Mouse (Mus musculus) stomach, postnatal 0 days (tissue): ENCODE measurements at regions not wholly inside any gene's neighbourhood (a gene's known extent, or its start where the extent isn't known, plus 50 kb on each side); places are given as distances from the start of the nearest gene placed in this dataset.

Experiments used
- ATAC-seq: fragments of 200-750 bp; cut with Nextera tagmentation; 2 replicates; pipeline ENCODE4 v1.8.0; 2017; ENCODE audit not compliant: low FRiP score, low TSS enrichment
- DNase-seq: peaks from one replicate; pipeline ENCODE4 v3.0.0-alpha.2; 2016; ENCODE audit warnings: low spot score
- H3K27ac ChIP-seq: fragments of 300-500 bp; sonication (generic); replicated peaks from 2 replicates; pipeline ENCODE4 v1.5.1; 2014; ENCODE audit warnings: mild to moderate bottlenecking, control low read depth
- H3K27me3 ChIP-seq: fragments of 300-500 bp; sonication (generic); 2 replicates; pipeline ENCODE4 v1.6.1; 2014; ENCODE audit warnings: low read length; ENCODE audit not compliant: control insufficient read depth, insufficient read depth
- H3K36me3 ChIP-seq: fragments of 300-500 bp; sonication (generic); 2 replicates; pipeline ENCODE4 v1.6.1; 2014; ENCODE audit warnings: low read length, mixed read lengths; ENCODE audit not compliant: control insufficient read depth, insufficient read depth
- H3K4me1 ChIP-seq: fragments of 300-500 bp; sonication (generic); replicated peaks from 2 replicates; pipeline ENCODE4 v1.6.1; 2014; ENCODE audit warnings: antibody characterized with exemption; ENCODE audit not compliant: control insufficient read depth, insufficient read depth
- H3K4me2 ChIP-seq: fragments of 300-500 bp; sonication (generic); replicated peaks from 2 replicates; pipeline ENCODE4 v1.6.1; 2014; ENCODE audit warnings: low read depth, mild to moderate bottlenecking, control low read depth, moderate library complexity
- H3K4me3 ChIP-seq: fragments of 300-500 bp; sonication (generic); 2 replicates; pipeline ENCODE4 v1.5.1; 2014; ENCODE audit warnings: low read depth, low read length, control low read depth
- H3K9ac ChIP-seq: fragments of 300-500 bp; sonication (generic); 2 replicates; pipeline ENCODE4 v1.6.1; 2014; ENCODE audit warnings: mild to moderate bottlenecking, low read length, control low read depth, mixed read lengths
- H3K9me3 ChIP-seq: fragments of 300-500 bp; sonication (generic); 2 replicates; pipeline ENCODE4 v1.6.1; 2016; ENCODE audit warnings: low read length; ENCODE audit not compliant: control insufficient read depth
- CTCF ChIP-seq: IDR thresholded peaks from 2 replicates; pipeline ENCODE4 v1.5.1; 2016; ENCODE audit warnings: antibody characterized with exemption, low read depth, mild to moderate bottlenecking, moderate library complexity
- EP300 ChIP-seq: optimal IDR thresholded peaks from 2 replicates; pipeline ENCODE3; 2016; ENCODE audit warnings: antibody characterized with exemption
- WGBS: fragments of 180-500 bp; shearing (Covaris S2); extraction: QIAGEN DNeasy Blood & Tissue Kit; methylation state at CpG from one replicate; pipeline ENCODE4 v1.1.7; 2014; 5-methylcytosine and 5-hydroxymethylcytosine counted together

DNA sequence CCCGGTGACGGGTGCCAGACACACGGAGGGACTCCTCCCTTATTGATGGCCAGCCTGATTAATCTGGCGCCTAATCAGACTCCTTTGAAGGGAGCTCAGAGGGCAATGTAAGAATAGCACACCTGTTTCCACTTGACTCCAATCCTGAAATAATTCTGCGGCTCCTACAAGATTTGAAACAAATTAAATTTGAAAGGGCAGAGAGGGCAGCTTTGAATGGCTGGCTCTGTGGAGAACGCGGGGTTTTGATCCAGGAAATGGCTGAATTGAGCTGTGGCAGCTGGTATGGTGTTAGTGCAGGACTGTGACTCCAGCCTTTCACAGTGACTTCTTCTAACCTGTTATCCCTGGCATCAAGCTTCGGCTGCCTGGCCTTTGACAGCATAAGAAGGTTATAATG lies 232.0 kb upstream of the Mpped2 start:
- Histone ChIP-seq H3K27me3 (no peaks in the 10 kb centered on the region), H3K4me1 (no peaks in the 10 kb centered on the region), H3K4me3 (no peak overlapping the region), H3K9ac (no peak overlapping the region), H3K4me2 (no peak overlapping the region), H3K9me3 (no peaks in the 10 kb centered on the region), H3K36me3 (no peaks in the 10 kb centered on the region), H3K27ac (no peak overlapping the region)
- 53% methylated on average over 8 of the region's 8 CpGs for WGBS
- no peak for ATAC-seq
- no peak for DNase-seq
- TF ChIP-seq CTCF: no peak
- TF ChIP-seq EP300: no peak

DNA sequence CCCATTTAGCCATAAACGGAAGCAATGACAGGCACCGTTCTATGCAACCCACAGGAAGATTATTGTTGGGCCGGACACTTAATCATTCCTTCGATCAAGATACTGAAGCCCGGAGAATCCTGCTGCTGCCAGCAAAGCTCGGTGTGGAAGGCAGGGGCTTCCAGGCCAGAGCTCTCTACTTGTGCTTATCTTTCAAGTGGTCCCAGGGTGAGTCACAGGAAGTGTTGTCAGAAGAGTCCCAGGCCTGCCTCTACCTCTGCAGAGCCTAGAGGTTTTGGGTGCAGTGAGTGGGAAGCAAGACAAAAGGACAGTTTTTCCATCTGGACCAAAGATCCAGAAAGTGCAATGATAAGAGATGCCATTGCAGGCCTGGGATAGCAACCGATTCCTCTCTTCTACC lies 231.6 kb upstream of the Mpped2 start:
- Histone ChIP-seq H3K9ac (no peak overlapping the region), H3K36me3 (no peaks in the 10 kb centered on the region), H3K4me2 (no peak overlapping the region), H3K27me3 (no peaks in the 10 kb centered on the region), H3K4me1 (no peaks in the 10 kb centered on the region), H3K9me3 (no peaks in the 10 kb centered on the region), H3K27ac (no peak overlapping the region), H3K4me3 (no peak overlapping the region)
- no peak for DNase-seq
- ATAC-seq: no peak
- TF ChIP-seq CTCF (no peak), EP300 (no peak)
- WGBS: 66% methylated on average over 7 of the region's 7 CpGs

DNA sequence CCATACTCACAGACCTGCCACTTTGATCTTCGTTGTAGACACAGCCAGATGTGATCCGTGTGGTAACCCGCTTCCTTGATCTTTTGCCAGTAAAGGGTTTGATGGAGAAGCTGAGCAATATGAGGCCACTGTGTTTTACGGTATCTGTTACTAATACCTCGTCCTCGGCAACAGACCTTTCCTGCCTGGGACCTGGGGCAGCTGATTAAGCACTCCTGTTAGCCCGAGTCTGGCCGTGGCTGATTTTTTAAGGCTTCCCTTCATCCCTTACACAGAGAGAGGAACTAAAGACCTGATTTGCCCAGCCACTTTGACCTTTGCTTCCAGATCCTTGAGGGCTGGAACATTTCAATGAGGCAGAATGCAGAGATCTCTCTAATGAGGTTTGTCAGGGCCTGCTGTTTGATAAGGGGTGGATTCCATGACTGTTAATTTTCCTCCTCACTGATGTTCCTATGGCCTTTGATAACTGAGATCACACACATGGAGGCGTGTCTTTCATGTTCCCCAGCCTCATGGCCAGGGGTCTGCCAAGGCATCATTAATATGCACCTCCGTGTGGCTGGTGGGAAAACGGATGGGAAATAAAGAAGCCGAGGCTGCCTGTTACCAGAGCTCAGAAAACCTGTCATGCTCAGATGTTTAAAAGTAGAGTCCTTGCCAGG lies 231.0 kb upstream of the Mpped2 start:
- DNase-seq: no peak
- H3K4me1 ChIP-seq: no peaks in the 10 kb centered on the region
- H3K36me3 ChIP-seq: no peaks in the 10 kb centered on the region
- H3K9ac ChIP-seq: no peak overlapping the region
- H3K27ac ChIP-seq: no peak overlapping the region
- H3K27me3 ChIP-seq: no peaks in the 10 kb centered on the region
- 64% methylated on average over 12 of the region's 12 CpGs for WGBS
- ATAC-seq: no peak
- no peak overlapping the region for H3K4me3 ChIP-seq
- H3K9me3 ChIP-seq: no peaks in the 10 kb centered on the region
- no peak overlapping the region for H3K4me2 ChIP-seq
- no peak for TF ChIP-seq EP300
- no peak for TF ChIP-seq CTCF

DNA sequence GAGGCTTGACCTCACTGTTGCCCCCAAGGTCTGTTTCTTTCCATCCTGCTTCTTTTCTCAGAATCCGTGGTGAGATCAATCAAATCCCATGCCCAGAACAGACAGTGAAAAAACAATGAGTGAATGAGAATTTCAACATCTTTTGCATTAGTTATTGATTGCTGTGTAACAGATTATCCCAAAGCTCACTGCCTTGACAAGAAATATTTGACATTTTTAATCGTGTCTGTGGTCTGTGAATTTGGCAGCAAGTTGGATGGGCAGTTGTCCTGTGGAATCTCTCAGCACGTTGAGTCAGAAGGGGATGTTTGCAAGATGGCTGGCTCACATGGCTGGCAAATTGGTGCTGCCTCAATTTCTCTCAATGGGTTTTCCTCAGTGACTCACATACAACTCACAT lies 228.0 kb upstream of the Mpped2 start:
- H3K27ac ChIP-seq: no peak overlapping the region
- H3K9me3 ChIP-seq: no peaks in the 10 kb centered on the region
- H3K36me3 ChIP-seq: no peaks in the 10 kb centered on the region
- H3K9ac ChIP-seq: no peak overlapping the region
- DNase-seq (no peak), ATAC-seq (no peak)
- no peak overlapping the region for H3K4me2 ChIP-seq
- WGBS: 30% methylated on average over 3 of the region's 3 CpGs
- no peak for TF ChIP-seq EP300
- TF ChIP-seq CTCF: no peak
- no peak overlapping the region for H3K4me3 ChIP-seq
- H3K27me3 ChIP-seq: no peaks in the 10 kb centered on the region
- H3K4me1 ChIP-seq: no peaks in the 10 kb centered on the region

DNA sequence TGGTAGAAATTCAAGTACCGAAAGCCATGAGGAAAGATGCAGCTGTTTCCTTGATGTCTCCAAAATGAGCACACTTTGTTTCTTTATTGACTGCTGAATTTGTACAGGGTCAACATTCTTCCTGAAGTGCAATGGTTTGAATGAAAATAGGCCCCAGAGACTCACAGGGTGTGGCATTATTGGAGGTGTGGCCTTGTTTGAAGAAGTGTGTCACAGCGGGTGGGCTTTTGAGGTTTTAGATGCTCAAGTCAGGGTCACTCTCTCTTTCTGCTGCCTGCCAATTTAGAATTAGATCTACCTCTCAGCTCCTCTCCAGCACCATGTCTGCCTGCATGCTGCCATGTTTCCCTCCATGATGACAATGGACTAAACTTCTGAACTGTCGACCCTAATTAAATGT lies 227.2 kb upstream of the Mpped2 start:
- no peak overlapping the region for H3K4me2 ChIP-seq
- H3K9me3 ChIP-seq: no peaks in the 10 kb centered on the region
- no peak overlapping the region for H3K4me3 ChIP-seq
- TF ChIP-seq EP300 (no peak), CTCF (no peak)
- ATAC-seq (no peak), DNase-seq (no peak)
- H3K27ac ChIP-seq: no peak overlapping the region
- H3K4me1 ChIP-seq: no peaks in the 10 kb centered on the region
- H3K9ac ChIP-seq: no peak overlapping the region
- WGBS: 75% methylated on average over 3 of the region's 3 CpGs
- H3K36me3 ChIP-seq: no peaks in the 10 kb centered on the region
- no peaks in the 10 kb centered on the region for H3K27me3 ChIP-seq

DNA sequence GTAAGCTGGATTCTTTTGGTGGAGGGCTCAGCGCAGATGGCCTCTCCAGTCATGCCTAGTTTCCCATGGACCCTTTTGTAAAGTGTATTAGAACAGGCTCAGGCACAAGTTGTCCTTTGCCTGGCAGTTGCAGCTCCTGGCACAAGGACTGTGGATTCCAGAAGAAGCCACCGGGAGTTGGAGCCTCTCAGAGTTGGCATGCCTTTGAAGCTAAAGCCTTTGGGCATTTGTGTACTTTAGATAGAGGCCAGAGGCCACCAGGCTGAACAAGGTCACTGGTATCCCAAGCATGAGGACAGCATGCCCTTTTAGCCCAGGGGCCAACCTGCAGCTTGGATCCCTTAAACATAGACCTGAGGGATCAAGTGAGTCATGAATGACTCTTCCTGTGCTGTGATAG lies 223.9 kb upstream of the Mpped2 start:
- H3K36me3 ChIP-seq: no peaks in the 10 kb centered on the region
- 49% methylated on average over 2 of the region's 2 CpGs for WGBS
- H3K27ac ChIP-seq: no peak overlapping the region
- DNase-seq (no peak), ATAC-seq (no peak)
- no peak overlapping the region for H3K4me2 ChIP-seq
- no peaks in the 10 kb centered on the region for H3K4me1 ChIP-seq
- no peak for TF ChIP-seq EP300
- no peak for TF ChIP-seq CTCF
- no peak overlapping the region for H3K4me3 ChIP-seq
- H3K27me3 ChIP-seq: no peaks in the 10 kb centered on the region
- no peaks in the 10 kb centered on the region for H3K9me3 ChIP-seq
- no peak overlapping the region for H3K9ac ChIP-seq
